Mouse (Mus musculus) embryonic fibroblast, embryonic 13.5 days (primary cell): ENCODE data around the gene Mtnr1a.

ENCODE experiments used
- CTCF ChIP-seq: IDR thresholded peaks from 2 replicates; pipeline ENCODE4 v1.5.1; 2011; ENCODE audit warnings: mild to moderate bottlenecking, control low read depth, low read length, moderate library complexity, borderline replicate concordance; ENCODE audit not compliant: insufficient read depth
- POLR2A ChIP-seq: IDR thresholded peaks from 2 replicates; pipeline ENCODE4 v1.6.1; 2011; ENCODE audit warnings: low read depth, mild to moderate bottlenecking, control low read depth, low read length, moderate library complexity

GRCm38 (mm10) chr8:45052618-45053017, 16.3 kb upstream of the Mtnr1a start:
- no peak for TF ChIP-seq CTCF
- TF ChIP-seq POLR2A: no peak
